Mouse (Mus musculus) adrenal gland, postnatal 4 days (tissue): ENCODE results near the gene Sstr2. TPM values are rescaled to one million over a fixed set of nuclear protein-coding genes. Genes with fewer than 3 reads are reported as not detected.

Experiments
- DNase-seq, 2 experiments: peaks; one replicate each; pipeline ENCODE4 v3.0.0; 2021 to 2022; ENCODE audit warnings: low spot score in 2 of 2, mixed read lengths in 2 of 2
- total RNA-seq, 2 experiments: library from RNA; stranded (reverse); gene quantifications; 2 replicates each; pipeline ENCODE4 v1.2.3; 2021

The Sstr2 gene
- total RNA-seq, 2 experiments from 2014 or later: 3.6 to 4.8 TPM

- DNase-seq: no peak
These were observed 408 bp downstream of the Sstr2 start for GRCm38 (mm10) chr11:113619420-113620080.

GRCm38 (mm10) chr11:113621001-113621400, 1.9 kb downstream of the Sstr2 start:
- no peak for DNase-seq

- DNase-seq: no peak
These were observed 2.9 kb downstream of the Sstr2 start for GRCm38 (mm10) chr11:113622028-113622427.

- DNase-seq: no peak
These were observed 6.3 kb downstream of the Sstr2 start for GRCm38 (mm10) chr11:113625437-113625836.

- DNase-seq: no peak
These were observed 8.6 kb downstream of the Sstr2 start for GRCm38 (mm10) chr11:113627785-113628184.

GRCm38 (mm10) chr11:113630642-113631041, 11.5 kb downstream of the Sstr2 start:
- no peak for DNase-seq

GRCm38 (mm10) chr11:113631302-113631701, 12.2 kb downstream of the Sstr2 start:
- no peak for DNase-seq

GRCm38 (mm10) chr11:113631862-113632261, 12.7 kb downstream of the Sstr2 start:
- no peak for DNase-seq

GRCm38 (mm10) chr11:113632303-113632702, 13.2 kb downstream of the Sstr2 start:
- DNase-seq: no peak

- DNase-seq: no peak
These were observed 14.3 kb downstream of the Sstr2 start for GRCm38 (mm10) chr11:113633398-113633797.

GRCm38 (mm10) chr11:113634699-113635121, 15.6 kb downstream of the Sstr2 start:
- no peak for DNase-seq

GRCm38 (mm10) chr11:113638680-113639079, 19.5 kb downstream of the Sstr2 start:
- no peak for DNase-seq

GRCm38 (mm10) chr11:113645181-113645580, 26.0 kb downstream of the Sstr2 start:
- DNase-seq: no peak

GRCm38 (mm10) chr11:113648152-113648551, 29.0 kb downstream of the Sstr2 start:
- DNase-seq: peak; percentile 67 to 69

- no peak for DNase-seq
These were observed 29.7 kb downstream of the Sstr2 start, which contains the start of gene Cog1 for GRCm38 (mm10) chr11:113648690-113649352. Cog1 (plus strand) TSS chr11:113649169.

GRCm38 (mm10) chr11:113649353-113650210, 30.4 kb downstream of the Sstr2 start, which contains the start of gene Slc39a11:
Slc39a11 (minus strand) TSS chr11:113650079.
- DNase-seq: peak; percentile 39 to 43

GRCm38 (mm10) chr11:113651206-113651906, 32.2 kb downstream of the Sstr2 start:
- no peak for DNase-seq

GRCm38 (mm10) chr11:113651907-113652273, 32.7 kb downstream of the Sstr2 start:
- no peak for DNase-seq

- DNase-seq: no peak
These were observed 33.4 kb downstream of the Sstr2 start for GRCm38 (mm10) chr11:113652516-113652915.

GRCm38 (mm10) chr11:113654105-113654504, 35.0 kb downstream of the Sstr2 start:
- no peak for DNase-seq
